Mouse (Mus musculus) Muller cell, postnatal 12 days (primary cell): ENCODE data around the gene Acacb.

Experiments
- DNase-seq: peaks from one replicate; pipeline ENCODE4 v3.0.0-alpha.2; 2015; ENCODE audit errors: inconsistent ontology term

Gene Acacb

GRCm38 (mm10) chr5:114146028-114146888, at the start of gene Acacb:
TSS of gene Acacb (plus strand) at chr5:114146535.
- no peak for DNase-seq

- DNase-seq = peak; percentile 96
Measured at GRCm38 (mm10) chr5:114099709-114100389, 46.5 kb upstream of the Acacb start.

- DNase-seq = peak; percentile 4
Measured at GRCm38 (mm10) chr5:114100390-114101099, 45.8 kb upstream of the Acacb start.

GRCm38 (mm10) chr5:114101873-114102272, 44.5 kb upstream of the Acacb start:
- DNase-seq = no peak

- peak; percentile 47 for DNase-seq
Measured at GRCm38 (mm10) chr5:114102807-114103206, 43.5 kb upstream of the Acacb start.

- DNase-seq = no peak
Measured at GRCm38 (mm10) chr5:114106391-114106935, 39.9 kb upstream of the Acacb start.

- no peak for DNase-seq
Measured at GRCm38 (mm10) chr5:114113334-114113733, 33.0 kb upstream of the Acacb start.

- no peak for DNase-seq
Measured at GRCm38 (mm10) chr5:114115030-114115429, 31.3 kb upstream of the Acacb start.

- no peak for DNase-seq
Measured at GRCm38 (mm10) chr5:114116586-114116985, 29.7 kb upstream of the Acacb start.

GRCm38 (mm10) chr5:114119806-114120205, 26.5 kb upstream of the Acacb start:
- no peak for DNase-seq

- DNase-seq = no peak
Measured at GRCm38 (mm10) chr5:114126008-114126407, 20.3 kb upstream of the Acacb start.

GRCm38 (mm10) chr5:114126499-114127244, 19.7 kb upstream of the Acacb start:
- no peak for DNase-seq

- DNase-seq = peak; percentile 89
Measured at GRCm38 (mm10) chr5:114127374-114128349, 18.7 kb upstream of the Acacb start, which contains the start of gene Alkbh2. TSS of gene Alkbh2 (minus strand) at chr5:114128218.

- no peak for DNase-seq
Measured at GRCm38 (mm10) chr5:114129550-114130210, 16.7 kb upstream of the Acacb start.

GRCm38 (mm10) chr5:114130211-114130605, 16.1 kb upstream of the Acacb start, which contains the start of gene Ung:
TSS of gene Ung (plus strand) at chr5:114130386.
- DNase-seq = peak; percentile 50

GRCm38 (mm10) chr5:114130698-114131520, 15.4 kb upstream of the Acacb start:
- peak; percentile 93 for DNase-seq

GRCm38 (mm10) chr5:114131521-114131840, 14.9 kb upstream of the Acacb start:
- DNase-seq = peak; percentile 66

GRCm38 (mm10) chr5:114132841-114133240, 13.5 kb upstream of the Acacb start:
- DNase-seq = no peak
